Mouse (Mus musculus): ENCODE data around the gene Ubash3a.

DNA sequence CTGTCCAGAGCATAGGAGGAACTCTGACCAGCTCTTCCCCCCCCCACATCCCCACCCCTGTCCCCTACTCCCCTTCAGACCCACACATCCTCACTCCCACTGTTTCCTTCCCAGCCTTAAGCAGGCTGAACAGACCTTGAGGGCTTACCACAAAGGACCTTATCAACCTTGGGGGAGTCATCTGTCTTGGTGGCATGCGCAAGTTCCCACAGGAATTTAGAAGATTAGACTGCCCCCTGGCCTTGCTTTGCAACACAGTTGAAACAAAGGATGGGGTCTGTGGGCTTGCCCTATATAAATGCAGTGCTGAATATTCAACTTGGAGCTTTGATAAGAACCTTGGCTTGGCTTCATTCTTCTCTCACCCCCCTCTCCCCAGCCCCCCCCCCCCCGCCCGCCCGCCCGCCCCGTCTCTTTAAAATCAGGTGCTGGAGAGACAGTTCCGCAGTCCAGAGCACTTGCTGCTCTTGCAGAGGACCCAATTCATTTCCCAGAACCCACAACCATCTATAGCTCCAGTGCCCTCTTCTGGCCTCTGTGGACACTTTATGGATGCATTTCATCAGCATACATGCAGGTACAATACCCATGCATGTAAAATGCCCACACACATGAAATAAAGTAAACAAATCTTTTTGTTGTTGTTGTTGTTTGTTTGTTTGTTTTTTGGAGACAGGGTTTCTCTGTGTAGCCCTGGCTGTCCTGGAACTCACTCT lies 63.6 kb downstream of the Ubash3a start:
- TF ChIP-seq MYOD1 (IDR thresholded peaks at IDR 0.05; ENCODE audit: control insufficient read depth in 1 of 3, insufficient read length in 2 of 3, low read depth in 2 of 3) (no peak), POLR2A (IDR thresholded peaks at IDR 0.05; ENCODE audit: insufficient read length, low read depth) (no peak), USF1 (IDR thresholded peaks at IDR 0.05; ENCODE audit: low read depth) (no peak), MAX (IDR thresholded peaks at IDR 0.05; ENCODE audit: low read depth) (no peak), TCF3 (IDR thresholded peaks at IDR 0.05; ENCODE audit: insufficient read length, low read depth) (no peak), POLR2AphosphoS2 (IDR thresholded peaks at IDR 0.05; ENCODE audit: insufficient read length, low read depth) (no peak), SRF (IDR thresholded peaks at IDR 0.05; ENCODE audit: control insufficient read depth, insufficient read length, low read depth) (no peak), REST (IDR thresholded peaks at IDR 0.05; ENCODE audit: insufficient read depth, insufficient read length) (no peak), MYOG (IDR thresholded peaks at IDR 0.05; ENCODE audit: control insufficient read depth in 1 of 3, insufficient read depth in 1 of 3, insufficient read length in 2 of 3, low read depth in 2 of 3) (no peak), TCF12 (IDR thresholded peaks at IDR 0.05; ENCODE audit: insufficient read depth, poor library complexity, severe bottlenecking) (no peak), E2F4 (IDR thresholded peaks at IDR 0.05; ENCODE audit: insufficient read depth) (no peak), CEBPB (IDR thresholded peaks at IDR 0.05; ENCODE audit: insufficient read depth, poor library complexity, severe bottlenecking) (no peak)
